Mouse (Mus musculus) bone marrow macrophage, adult 2 months (primary cell): Measurements from ENCODE around the gene Nlrp14.
"Not testable (repeated sequence)": the region's sequence is repeated elsewhere in the genome, so short reads cannot be mapped to it uniquely, and the experiment has no call there.

Experiments used
- CTCF ChIP-seq: IDR thresholded peaks from 2 replicates; pipeline ENCODE4 v1.5.1; 2012; ENCODE audit warnings: low read depth, mild to moderate bottlenecking, low read length, moderate library complexity
- POLR2A ChIP-seq: IDR thresholded peaks from 2 replicates; pipeline ENCODE4 v1.6.1; 2012; ENCODE audit warnings: mild to moderate bottlenecking, low read depth, low read length, borderline replicate concordance

GRCm38 (mm10) chr7:107138027-107138426, 28.8 kb upstream of the Nlrp14 start, which contains the start of gene Olfr716:
- TF ChIP-seq CTCF, POLR2A: not testable (repeated sequence)
